Mouse (Mus musculus): ENCODE measurements at regions not wholly inside any gene's neighbourhood (a gene's known extent, or its start where the extent isn't known, plus 50 kb on each side); places are given as distances from the start of the nearest gene placed in this dataset.
"Not testable (repeated sequence)": the region's sequence is repeated elsewhere in the genome, so short reads cannot be mapped to it uniquely, and the experiment has no call there.

DNA sequence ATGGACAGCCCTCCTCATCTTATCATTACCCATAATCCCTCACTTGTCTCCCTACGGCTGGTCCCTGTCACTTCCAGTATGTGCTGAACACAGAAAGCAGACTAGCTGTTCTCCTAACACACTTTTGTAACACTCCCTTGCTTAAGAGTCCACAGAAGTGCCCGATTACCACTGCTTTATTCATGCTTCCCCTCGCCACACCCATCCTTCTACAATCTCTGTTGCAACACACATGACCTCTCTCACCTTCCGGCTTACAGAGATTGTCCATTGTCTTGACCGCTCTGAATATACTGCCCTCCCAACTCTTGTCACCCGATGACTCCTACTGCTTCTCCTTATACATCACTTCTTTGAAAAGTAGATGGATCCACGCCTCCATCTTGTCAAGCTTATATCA lies 132.9 kb downstream of the Snx18 start:
- no peak for DNase-seq (ENCODE audit: low spot score in 2 of 2)

DNA sequence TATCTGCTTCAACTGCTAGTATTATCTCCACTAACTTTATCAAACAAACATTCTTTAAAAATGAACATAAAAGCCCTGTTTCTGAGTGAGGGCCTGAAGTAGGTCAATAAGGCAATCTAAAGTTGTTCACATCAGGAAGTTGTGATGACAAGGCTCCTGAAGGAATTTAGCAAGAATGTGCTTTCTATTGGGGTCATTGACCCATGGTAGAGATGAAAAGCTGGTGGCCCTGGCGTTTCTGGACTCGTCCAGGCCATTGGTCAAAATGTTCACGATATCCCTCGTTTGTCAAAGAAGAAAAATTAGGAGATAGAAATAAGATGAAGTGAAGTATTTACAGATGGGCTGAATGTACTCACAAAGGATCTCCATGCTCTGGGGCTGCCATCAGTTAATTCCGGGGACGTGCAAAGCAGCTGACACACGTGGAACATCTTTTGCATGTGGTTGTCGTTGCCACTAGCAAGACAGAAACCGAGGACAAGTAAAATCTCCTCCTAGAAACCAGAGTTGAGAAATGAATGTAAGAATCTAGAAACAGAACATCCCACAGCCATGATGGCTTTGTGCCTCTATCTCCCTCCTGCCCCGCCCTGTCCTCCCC lies 134.1 kb downstream of the Snx18 start:
- DNase-seq (ENCODE audit: low spot score in 2 of 2), result no peak

DNA sequence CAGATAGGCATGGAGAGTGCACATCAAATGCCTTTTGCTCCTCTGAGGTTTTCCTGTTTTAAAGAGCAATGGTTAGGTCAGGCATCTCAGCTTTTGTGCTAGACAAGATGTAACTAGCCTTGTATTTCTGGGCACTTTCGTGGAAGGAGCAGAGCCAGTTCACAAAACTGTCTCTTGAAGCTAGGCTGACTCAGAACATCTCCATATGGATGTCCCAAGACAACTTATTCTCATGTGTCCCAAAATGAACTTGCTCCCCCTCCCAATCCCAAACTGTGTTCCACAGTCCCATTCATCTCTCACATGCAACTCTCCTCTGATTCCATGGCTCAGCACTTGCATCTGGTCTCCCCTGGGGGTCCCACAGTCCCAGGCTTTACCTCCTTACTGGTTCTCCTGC lies 135.5 kb downstream of the Snx18 start:
- no peak for DNase-seq (ENCODE audit: low spot score in 2 of 2)

- no peak for DNase-seq (ENCODE audit: low spot score in 2 of 2)
Observed at GRCm38 (mm10) chr13:113477901-113478510, 140.4 kb downstream of the Snx18 start.

GRCm38 (mm10) chr13:113470822-113471557 lies 147.4 kb downstream of the Snx18 start:
- DNase-seq (ENCODE audit: low spot score in 2 of 2), result no peak

DNA sequence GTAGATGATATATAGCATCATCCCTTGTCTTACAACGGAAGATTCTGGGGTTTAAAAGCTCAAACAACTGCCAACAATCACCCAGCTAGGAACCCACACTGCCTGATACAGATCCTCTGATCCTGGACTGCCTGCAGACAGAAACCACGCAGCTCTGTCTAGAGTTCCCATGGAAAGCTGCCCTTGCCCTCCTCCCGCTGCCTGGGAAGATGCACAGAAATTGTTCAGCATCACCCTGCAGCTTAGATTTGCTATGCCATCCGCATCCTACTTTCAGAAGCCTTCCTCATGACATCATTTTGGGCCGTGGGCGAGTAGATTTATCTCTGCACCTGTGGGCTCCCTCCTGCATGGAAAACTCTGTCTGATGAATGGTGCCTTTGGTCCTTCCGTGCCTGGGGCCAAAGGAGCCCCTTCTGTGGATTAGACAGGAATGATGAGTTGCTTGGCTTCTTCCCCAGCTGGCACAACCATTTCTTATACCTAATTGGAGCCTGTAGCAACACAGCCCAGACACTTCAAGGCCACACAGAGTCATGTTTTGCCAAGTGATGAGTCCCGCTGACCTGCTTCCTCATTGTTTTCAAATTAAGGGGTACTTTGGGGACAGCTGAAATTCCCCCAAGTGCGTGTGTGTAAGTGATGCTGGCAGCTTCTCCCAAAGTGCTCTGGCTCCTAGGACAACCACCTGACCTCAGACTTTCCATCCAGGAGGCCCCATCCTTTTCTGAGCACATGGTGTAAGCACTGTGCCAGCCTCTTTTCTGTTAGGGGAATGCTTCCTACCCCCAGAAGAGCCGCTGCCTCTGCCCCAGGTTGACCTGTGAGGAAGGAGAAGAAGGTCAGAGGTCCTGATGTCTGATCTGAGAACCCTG lies 153.9 kb downstream of the Snx18 start:
- peak in 1 of 2 experiments; percentile 19 for DNase-seq (ENCODE audit: low spot score in 2 of 2)

GRCm38 (mm10) chr13:113463420-113463819 lies 154.9 kb downstream of the Snx18 start:
- DNase-seq (ENCODE audit: low spot score in 2 of 2), result no peak

DNA sequence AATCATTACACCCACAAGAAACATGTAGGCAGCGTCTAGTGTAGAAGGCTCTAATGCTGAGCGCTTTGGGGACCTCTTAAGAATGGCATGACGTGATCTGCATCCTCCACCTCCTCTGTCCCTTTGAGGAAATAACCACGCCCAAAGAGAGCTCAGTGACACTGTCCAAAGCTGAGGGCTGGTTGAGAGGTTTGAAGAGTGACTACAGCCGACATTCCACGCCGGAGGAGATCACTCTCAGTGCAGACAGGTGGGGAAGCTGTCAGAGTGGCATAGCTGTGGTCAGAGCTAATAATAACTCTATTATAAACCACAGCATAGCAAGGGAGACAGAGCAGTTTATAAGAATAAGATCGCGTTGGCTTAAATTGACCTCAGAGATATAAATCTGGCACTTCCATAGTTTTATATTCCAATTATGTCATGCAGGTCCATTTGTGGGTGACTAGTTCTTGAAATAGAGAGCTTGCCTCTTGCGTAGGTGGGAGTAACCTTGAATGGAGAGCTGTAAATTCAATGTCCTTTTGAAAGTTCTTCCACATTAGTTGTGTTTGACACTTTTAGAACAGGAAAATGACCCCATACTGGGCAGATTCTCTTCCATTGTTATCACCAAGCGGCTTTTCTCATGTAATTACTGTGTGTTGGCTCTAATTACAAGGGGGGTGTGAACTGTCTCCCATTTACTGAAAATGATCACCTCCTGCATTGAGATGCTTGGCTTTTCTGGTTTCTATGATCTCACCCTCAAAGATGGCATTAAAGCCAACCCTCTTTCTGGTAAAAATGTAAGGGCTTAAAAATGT lies 161.7 kb downstream of the BC067074 start:
- no peak for DNase-seq (ENCODE audit: low spot score in 2 of 2)

- no peak for DNase-seq (ENCODE audit: low spot score in 2 of 2)
Observed at GRCm38 (mm10) chr13:113448378-113448777, 155.4 kb downstream of the BC067074 start.

DNA sequence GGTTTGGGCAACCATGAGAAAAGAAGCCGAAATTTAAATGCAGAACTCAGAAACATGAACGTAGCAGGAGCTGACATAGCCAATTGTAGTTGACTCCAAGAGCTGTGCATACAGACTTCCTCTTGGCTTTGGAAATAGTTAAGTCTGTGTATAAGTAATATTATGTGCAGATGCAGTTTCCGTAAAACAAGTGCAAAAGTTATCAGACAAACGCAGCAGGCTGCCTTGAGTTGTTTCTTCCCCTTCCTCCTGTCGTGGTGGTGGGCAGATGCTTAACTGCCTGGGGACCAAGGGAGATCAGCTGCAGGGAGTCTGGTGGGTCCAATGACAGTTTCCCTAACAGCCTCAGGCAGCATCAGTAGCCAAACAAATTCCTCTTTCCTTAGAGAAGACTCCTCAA lies 153.3 kb downstream of the BC067074 start:
- no peak for DNase-seq (ENCODE audit: low spot score in 2 of 2)

DNA sequence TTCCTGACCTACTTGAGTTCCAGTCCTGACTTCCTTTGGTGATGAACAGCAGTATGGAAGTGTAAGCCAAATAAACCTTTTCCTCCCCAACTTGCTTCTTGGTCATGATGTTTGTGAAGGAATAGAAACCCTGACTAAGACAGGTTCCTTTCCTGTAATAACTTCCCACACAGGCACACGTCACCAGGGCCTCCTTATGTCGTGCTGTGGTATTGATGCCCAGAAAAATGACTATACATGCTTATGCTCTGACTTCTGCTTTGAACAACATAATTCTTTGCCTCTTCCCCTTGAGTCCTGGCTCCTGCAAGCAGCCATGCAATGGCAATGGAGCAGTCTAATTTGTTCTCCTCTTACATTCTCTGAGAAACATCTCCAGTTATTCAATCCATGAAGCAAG lies 151.5 kb downstream of the BC067074 start:
- not testable (repeated sequence) for DNase-seq (ENCODE audit: low spot score in 2 of 2)

- DNase-seq (ENCODE audit: low spot score in 2 of 2), result no peak
Observed at GRCm38 (mm10) chr13:113443078-113443477, 150.1 kb downstream of the BC067074 start.

GRCm38 (mm10) chr13:113442169-113442568 lies 149.2 kb downstream of the BC067074 start:
- DNase-seq (ENCODE audit: low spot score in 2 of 2), result no peak

GRCm38 (mm10) chr13:113440137-113440536 lies 147.2 kb downstream of the BC067074 start:
- no peak for DNase-seq (ENCODE audit: low spot score in 2 of 2)

DNA sequence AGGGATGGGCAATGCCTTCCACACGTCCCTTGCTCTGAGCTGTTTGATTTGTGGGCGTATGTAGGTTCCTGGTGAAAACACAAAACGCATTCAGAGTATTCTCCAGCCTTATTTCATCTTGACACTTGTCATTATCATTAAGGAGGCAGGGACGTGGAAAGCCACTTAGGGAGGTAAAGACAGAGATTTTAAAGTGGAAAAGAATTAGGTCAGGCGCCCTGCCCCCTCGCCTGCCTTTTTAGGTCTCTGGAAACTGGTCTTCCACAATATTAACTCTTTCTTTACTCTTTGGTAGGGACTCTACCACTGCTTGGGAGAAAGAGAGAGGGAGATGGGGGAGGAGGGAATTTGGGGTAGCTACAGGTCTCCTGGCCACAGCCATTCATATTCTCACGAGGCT lies 146.6 kb downstream of the BC067074 start:
- no peak for DNase-seq (ENCODE audit: low spot score in 2 of 2)

DNA sequence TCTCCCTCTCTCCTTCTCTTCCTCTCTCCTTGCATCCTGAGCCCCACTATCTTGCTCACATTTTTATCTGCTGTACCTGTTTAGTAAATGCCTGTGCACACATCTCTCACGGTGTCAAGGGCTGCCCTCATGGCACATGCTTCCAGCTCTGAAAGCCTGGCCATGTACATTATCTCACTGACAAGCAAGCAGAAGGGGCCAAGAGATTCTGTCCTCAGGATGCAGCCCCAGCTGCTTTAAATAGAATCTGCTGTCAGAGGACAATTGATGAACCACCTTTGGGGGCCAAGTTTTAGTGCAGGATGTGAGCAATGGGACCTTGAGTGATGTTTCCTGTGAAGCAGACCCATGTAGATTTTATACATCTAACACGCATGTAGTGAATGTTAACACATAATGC lies 145.9 kb downstream of the BC067074 start:
- no peak for DNase-seq (ENCODE audit: low spot score in 2 of 2)

GRCm38 (mm10) chr13:113436288-113436687 lies 143.3 kb downstream of the BC067074 start:
- no peak for DNase-seq (ENCODE audit: low spot score in 2 of 2)

DNA sequence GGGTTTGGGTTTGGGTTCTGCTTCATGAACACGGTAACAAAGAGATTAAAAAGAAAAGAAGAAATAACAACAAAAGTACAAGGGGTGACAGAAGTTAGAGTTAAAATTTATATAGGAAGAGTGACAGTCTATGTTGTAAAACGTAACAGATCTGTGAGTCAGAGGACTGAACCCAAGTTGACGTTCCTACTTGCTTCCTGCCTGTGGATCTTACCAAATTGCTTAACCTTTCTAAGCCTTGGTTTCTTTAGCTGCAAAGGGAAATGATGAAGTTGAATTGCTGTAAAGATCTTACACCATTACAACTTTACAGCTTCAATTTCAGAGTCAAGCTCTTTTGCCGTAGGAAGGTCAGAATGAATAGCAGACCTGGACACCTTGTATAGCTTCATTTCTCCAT lies 142.2 kb downstream of the BC067074 start:
- no peak for DNase-seq (ENCODE audit: low spot score in 2 of 2)

DNA sequence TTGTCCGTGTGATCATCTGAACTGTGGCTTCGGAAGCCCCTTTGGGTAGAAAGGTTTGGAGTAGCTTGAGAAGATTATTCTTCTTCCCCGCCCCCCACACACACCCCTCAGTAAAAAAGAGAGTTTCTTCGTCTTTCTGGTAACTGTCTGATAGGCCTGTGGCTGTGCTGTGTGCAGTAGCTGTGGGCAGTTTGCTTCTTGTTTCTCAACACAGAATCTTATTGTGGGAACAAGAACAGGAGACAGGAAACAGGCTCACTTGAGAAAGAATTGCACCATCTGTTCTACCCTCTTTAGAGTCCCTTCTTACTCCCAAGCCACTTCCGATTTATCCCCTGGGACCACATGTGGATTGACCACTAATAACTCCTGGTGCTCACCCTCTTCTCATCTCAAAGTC lies 140.5 kb downstream of the BC067074 start:
- DNase-seq (ENCODE audit: low spot score in 2 of 2), result no peak

GRCm38 (mm10) chr13:113429615-113430014 lies 136.7 kb downstream of the BC067074 start:
- no peak for DNase-seq (ENCODE audit: low spot score in 2 of 2)
